Mouse (Mus musculus) MEL (cell line): ENCODE data around the gene Atl2. TPM values are rescaled to one million over a fixed set of nuclear protein-coding genes. Genes with fewer than 3 reads are reported as not detected.

ENCODE experiments used
- DNase-seq: peaks from one replicate; pipeline ENCODE4 v3.0.0; 2011; ENCODE audit warnings: low read depth, low spot score
- H3K27ac ChIP-seq: 2 replicates; pipeline ENCODE4 v1.5.1; 2012; ENCODE audit warnings: low read depth, mild to moderate bottlenecking, control low read depth, low read length, moderate library complexity; ENCODE audit not compliant: control insufficient read depth
- H3K27me3 ChIP-seq, 2 experiments: fragments of 150-350 bp in 1 of 2; sonication (generic) in 1 of 2; 2 replicates each; pipeline ENCODE4 v1.6.1; 2012; ENCODE audit warnings: low read length in 2 of 2, mild to moderate bottlenecking in 2 of 2, improper control_type of control experiment in 1 of 2, moderate library complexity in 1 of 2; ENCODE audit not compliant: insufficient read depth in 2 of 2, control insufficient read depth in 1 of 2
- H3K36me3 ChIP-seq, 2 experiments: 2 replicates each; pipeline ENCODE4 v1.6.1; 2012 to 2014; ENCODE audit warnings: low read length in 2 of 2, improper control_type of control experiment in 1 of 2, inconsistent platforms in 1 of 2, mild to moderate bottlenecking in 1 of 2; ENCODE audit not compliant: insufficient read depth in 2 of 2, control insufficient read depth in 1 of 2
- H3K4me1 ChIP-seq, 2 experiments: fragments of 150-350 bp in 1 of 2; sonication (generic) in 1 of 2; 2 replicates each; pipeline ENCODE4 v1.6.1; 2012; ENCODE audit warnings: low read length in 2 of 2, improper control_type of control experiment in 1 of 2, mild to moderate bottlenecking in 1 of 2; ENCODE audit not compliant: insufficient read depth in 2 of 2, control insufficient read depth in 1 of 2
- H3K4me3 ChIP-seq, 2 experiments: fragments of 150-350 bp in 1 of 2; sonication (generic) in 1 of 2; 2 replicates each; pipeline ENCODE4 v1.5.1; 2012; ENCODE audit warnings: low read depth in 2 of 2, low read length in 2 of 2, mild to moderate bottlenecking in 2 of 2, moderate library complexity in 2 of 2, control low read depth in 1 of 2, improper control_type of control experiment in 1 of 2; ENCODE audit not compliant: control insufficient read depth in 1 of 2, insufficient read depth in 1 of 2
- H3K79me2 ChIP-seq: 2 replicates; pipeline ENCODE4 v1.6.1; 2012; ENCODE audit warnings: mild to moderate bottlenecking, low read length, moderate library complexity; ENCODE audit not compliant: control insufficient read depth, poor library complexity, insufficient read depth
- H3K9ac ChIP-seq: 2 replicates; pipeline ENCODE4 v1.6.1; 2012; ENCODE audit warnings: low read depth, mild to moderate bottlenecking, control low read depth, low read length, moderate library complexity; ENCODE audit not compliant: control insufficient read depth, poor library complexity, severe bottlenecking
- H3K9me3 ChIP-seq: fragments of 150-350 bp; sonication (generic); replicated peaks from 2 replicates; pipeline ENCODE4 v1.6.1; 2012; ENCODE audit warnings: mild to moderate bottlenecking, low read length, improper control_type of control experiment, moderate library complexity; ENCODE audit not compliant: insufficient read depth
- CHD2 ChIP-seq: IDR thresholded peaks from 2 replicates; pipeline ENCODE4 v1.6.1; 2011; ENCODE audit warnings: low read length, improper control_type of control experiment
- CTCF ChIP-seq, 3 experiments: IDR thresholded peaks in 2 of 3; conservative IDR thresholded peaks in 1 of 3; 2 replicates each; pipeline ENCODE4 v1.5.1; 2011 to 2012; ENCODE audit warnings: low read length in 3 of 3, low read depth in 2 of 3, mild to moderate bottlenecking in 2 of 3, improper control_type of control experiment in 1 of 3, inconsistent platforms in 1 of 3, mixed read lengths in 1 of 3, moderate library complexity in 1 of 3; ENCODE audit not compliant: control insufficient read depth in 1 of 3, insufficient read depth in 1 of 3, poor library complexity in 1 of 3, severe bottlenecking in 1 of 3
- E2F4 ChIP-seq: IDR thresholded peaks from 2 replicates; pipeline ENCODE4 v1.6.1; 2011; ENCODE audit warnings: low read depth, low read length, improper control_type of control experiment, borderline replicate concordance
- EP300 ChIP-seq, 2 experiments: IDR thresholded peaks; 2 replicates each; pipeline ENCODE4 v1.6.1; 2011; ENCODE audit warnings: improper control_type of control experiment in 2 of 2, low read length in 2 of 2, low read depth in 1 of 2, mild to moderate bottlenecking in 1 of 2
- ETS1 ChIP-seq: IDR thresholded peaks from 2 replicates; pipeline ENCODE4 v1.6.1; 2012; ENCODE audit warnings: low read depth, mild to moderate bottlenecking, inconsistent platforms, low read length, improper control_type of control experiment, moderate library complexity
- GABPA ChIP-seq: IDR thresholded peaks from 2 replicates; pipeline ENCODE4 v1.6.1; 2012; ENCODE audit warnings: low read depth, mild to moderate bottlenecking, inconsistent platforms, low read length, improper control_type of control experiment, moderate library complexity
- GATA1 ChIP-seq: IDR thresholded peaks from 2 replicates; pipeline ENCODE4 v1.6.1; 2011; ENCODE audit warnings: low read depth, low read length, improper control_type of control experiment
- HCFC1 ChIP-seq: IDR thresholded peaks from 2 replicates; pipeline ENCODE4 v1.6.1; 2012; ENCODE audit warnings: low read depth, mild to moderate bottlenecking, inconsistent platforms, low read length, improper control_type of control experiment, moderate library complexity
- JUND ChIP-seq: IDR thresholded peaks from 2 replicates; pipeline ENCODE4 v1.6.1; 2011; ENCODE audit warnings: low read depth, mild to moderate bottlenecking, improper control_type of control experiment, low read length
- KAT2A ChIP-seq: conservative IDR thresholded peaks from 2 replicates; pipeline ENCODE4 v1.6.1; 2012; ENCODE audit warnings: low read depth, low read length, improper control_type of control experiment, inconsistent platforms
- MAX ChIP-seq: IDR thresholded peaks from 2 replicates; pipeline ENCODE4 v1.6.1; 2011; ENCODE audit warnings: low read length, improper control_type of control experiment
- MXI1 ChIP-seq: IDR thresholded peaks from 2 replicates; pipeline ENCODE4 v1.6.1; 2011; ENCODE audit warnings: mild to moderate bottlenecking, low read depth, low read length, improper control_type of control experiment
- POLR2A ChIP-seq, 2 experiments: IDR thresholded peaks; 2 replicates each; pipeline ENCODE4 v1.6.1; 2011 to 2012; ENCODE audit warnings: low read length in 2 of 2, mild to moderate bottlenecking in 2 of 2, control low read depth in 1 of 2, improper control_type of control experiment in 1 of 2, low read depth in 1 of 2, moderate library complexity in 1 of 2; ENCODE audit not compliant: control insufficient read depth in 1 of 2, insufficient read depth in 1 of 2, poor library complexity in 1 of 2
- POLR2AphosphoS2 ChIP-seq: IDR thresholded peaks from 2 replicates; pipeline ENCODE4 v1.6.1; 2011; ENCODE audit warnings: low read length, improper control_type of control experiment
- POLR2AphosphoS5 ChIP-seq: IDR thresholded peaks from 2 replicates; pipeline ENCODE4 v1.6.1; 2012; ENCODE audit warnings: low read depth, borderline replicate concordance, mild to moderate bottlenecking, inconsistent platforms, low read length, moderate library complexity, mixed read lengths
- RAD21 ChIP-seq: IDR thresholded peaks from 2 replicates; pipeline ENCODE4 v1.6.1; 2011; ENCODE audit warnings: mild to moderate bottlenecking, low read depth, low read length, improper control_type of control experiment
- RCOR1 ChIP-seq: IDR thresholded peaks from 2 replicates; pipeline ENCODE4 v1.6.1; 2012; ENCODE audit warnings: low read depth, mild to moderate bottlenecking, inconsistent platforms, low read length, improper control_type of control experiment
- SIN3A ChIP-seq: IDR thresholded peaks from 2 replicates; pipeline ENCODE4 v1.6.1; 2012; ENCODE audit warnings: low read length, improper control_type of control experiment, inconsistent platforms
- SMC3 ChIP-seq: IDR thresholded peaks from 2 replicates; pipeline ENCODE4 v1.6.1; 2011; ENCODE audit warnings: low read depth, low read length, improper control_type of control experiment
- TAL1 ChIP-seq: IDR thresholded peaks from 2 replicates; pipeline ENCODE4 v1.6.1; 2012; ENCODE audit warnings: mild to moderate bottlenecking, inconsistent platforms, low read length, moderate library complexity, mixed read lengths
- TBP ChIP-seq: IDR thresholded peaks from 2 replicates; pipeline ENCODE4 v1.8.0; 2011; ENCODE audit warnings: low read depth, low read length, improper control_type of control experiment
- UBTF ChIP-seq: IDR thresholded peaks from 2 replicates; pipeline ENCODE4 v1.6.1; 2012; ENCODE audit warnings: low read depth, mild to moderate bottlenecking, inconsistent platforms, low read length, improper control_type of control experiment, moderate library complexity, borderline replicate concordance; ENCODE audit not compliant: insufficient read depth
- USF2 ChIP-seq, 2 experiments: IDR thresholded peaks; 2 replicates each; pipeline ENCODE4 v1.6.1; 2011 to 2012; ENCODE audit warnings: improper control_type of control experiment in 2 of 2, low read length in 2 of 2, borderline replicate concordance in 1 of 2, inconsistent platforms in 1 of 2, low read depth in 1 of 2, mild to moderate bottlenecking in 1 of 2; ENCODE audit not compliant: insufficient read depth in 1 of 2
- ZC3H11A ChIP-seq: IDR thresholded peaks from 2 replicates; pipeline ENCODE4 v1.6.1; 2012; ENCODE audit warnings: low read depth, mild to moderate bottlenecking, inconsistent platforms, low read length, improper control_type of control experiment
- ZKSCAN1 ChIP-seq: IDR thresholded peaks from 2 replicates; pipeline ENCODE4 v1.6.1; 2012; ENCODE audit warnings: low read depth, mild to moderate bottlenecking, inconsistent platforms, low read length, improper control_type of control experiment, moderate library complexity
- ZMIZ1 ChIP-seq: IDR thresholded peaks from 2 replicates; pipeline ENCODE4 v1.6.1; 2012; ENCODE audit warnings: low read depth, mild to moderate bottlenecking, inconsistent platforms, low read length, improper control_type of control experiment, moderate library complexity
- ZNF384 ChIP-seq: IDR thresholded peaks from 2 replicates; pipeline ENCODE4 v1.6.1; 2012; ENCODE audit warnings: low read depth, mild to moderate bottlenecking, inconsistent platforms, low read length, improper control_type of control experiment
- polyA plus RNA-seq, 2 experiments: library from polyadenylated mRNA; stranded (reverse) in 1 of 2; unstranded in 1 of 2; fragments of >175 nt in 1 of 2; fragments of >200 nt in 1 of 2; gene quantifications; 2 replicates each; pipeline versions ENCODE4 v1.2.1 to v1.2.4; 2012; ENCODE audit warnings: low replicate concordance in 2 of 2, low read depth in 1 of 2; ENCODE audit not compliant: insufficient read length in 2 of 2, insufficient read depth in 1 of 2, missing spikeins in 1 of 2
- total RNA-seq: library from RNA; depleted of rRNA; stranded (reverse); fragments of 300-350 nt; gene quantifications from 2 replicates; pipeline ENCODE4 v1.2.3, GENCODE M21; 2012

Atl2 gene
- total and polyA plus RNA-seq, 3 experiments = 29.5 to 118 (median 43.3) TPM

- Histone ChIP-seq H3K9ac (no peak overlapping the region), H3K27me3 (peaks cover 0 to 4% of the 10 kb centered on the region in 2 experiments; a peak in 3 of 4 replicates), H3K27ac (no peak overlapping the region), H3K9me3 (no peaks in the 10 kb centered on the region), H3K79me2 (no peaks in the 10 kb centered on the region), H3K36me3 (no peaks in the 10 kb centered on the region), H3K4me1 (no peaks in the 10 kb centered on the region), H3K4me3 (no peak overlapping the region)
- DNase-seq = no peak
- TF ChIP-seq USF2 (IDR thresholded peaks at IDR 0.05; ENCODE audit: borderline replicate concordance in 1 of 2, insufficient read depth in 1 of 2, low read depth in 1 of 2, low read length in 2 of 2) (no peak), MAX (no peak), ETS1 (no peak), HCFC1 (no peak), UBTF (no peak), POLR2AphosphoS2 (no peak), JUND (no peak), MXI1 (no peak), SMC3 (no peak), POLR2A (IDR thresholded peaks at IDR 0.05; ENCODE audit: control insufficient read depth in 1 of 2, insufficient read depth in 1 of 2, low read depth in 1 of 2, low read length in 2 of 2, poor library complexity in 1 of 2) (no peak), RAD21 (no peak), ZMIZ1 (no peak), TBP (no peak), ZNF384 (no peak), CHD2 (no peak), ZKSCAN1 (no peak), E2F4 (no peak), CTCF (IDR thresholded peaks at IDR 0.05 in 2 of 3, conservative IDR thresholded peaks at IDR 0.05 in 1 of 3; ENCODE audit: control insufficient read depth in 1 of 3, insufficient read depth in 1 of 3, low read depth in 2 of 3, low read length in 3 of 3, poor library complexity in 1 of 3, severe bottlenecking in 1 of 3) (no peak)
Measured at GRCm38 (mm10) chr17:79810421-79810820, 85.5 kb downstream of the Atl2 start.

- no peak overlapping the region for H3K27ac ChIP-seq
- DNase-seq = no peak
- no peaks in the 10 kb centered on the region for H3K36me3 ChIP-seq
- no peak for TF ChIP-seq TAL1
- TF ChIP-seq GABPA = no peak
- TF ChIP-seq EP300 (IDR thresholded peaks at IDR 0.05; ENCODE audit: low read depth in 1 of 2, low read length in 2 of 2) = no peak
- TF ChIP-seq POLR2A (IDR thresholded peaks at IDR 0.05; ENCODE audit: control insufficient read depth in 1 of 2, insufficient read depth in 1 of 2, low read depth in 1 of 2, low read length in 2 of 2, poor library complexity in 1 of 2) = no peak
- no peak for TF ChIP-seq ZC3H11A
- TF ChIP-seq POLR2AphosphoS5 = no peak
- TF ChIP-seq TBP = no peak
- TF ChIP-seq ZNF384 = no peak
- no peak for TF ChIP-seq ZKSCAN1
- TF ChIP-seq MXI1 = no peak
- no peak for TF ChIP-seq USF2 (IDR thresholded peaks at IDR 0.05; ENCODE audit: borderline replicate concordance in 1 of 2, insufficient read depth in 1 of 2, low read depth in 1 of 2, low read length in 2 of 2)
- no peak for TF ChIP-seq SIN3A
- TF ChIP-seq SMC3 = no peak
- TF ChIP-seq GATA1 = no peak
- TF ChIP-seq RCOR1 = no peak
- TF ChIP-seq MAX = no peak
- TF ChIP-seq E2F4 = no peak
- TF ChIP-seq KAT2A = no peak
- TF ChIP-seq UBTF = no peak
- no peak for TF ChIP-seq ETS1
- no peak overlapping the region for H3K4me3 ChIP-seq
- H3K4me1 ChIP-seq = no peaks in the 10 kb centered on the region
- H3K79me2 ChIP-seq = no peaks in the 10 kb centered on the region
- peaks cover 0 to 4% of the 10 kb centered on the region in 2 experiments; a peak in 3 of 4 replicates for H3K27me3 ChIP-seq
- no peaks in the 10 kb centered on the region for H3K9me3 ChIP-seq
- H3K9ac ChIP-seq = no peak overlapping the region
Measured at GRCm38 (mm10) chr17:79809491-79810316, 86.2 kb downstream of the Atl2 start.
